ENCODE assay signal across 13 mouse cellular contexts in genomic region chr11:95012487-95012886, GRCm38 (mm10). TPM values are rescaled to one million over a fixed set of nuclear protein-coding genes. Genes with fewer than 3 reads are reported as not detected.
DNase-seq lines count a peak whose midpoint lies in the region; ATAC-seq and TF ChIP-seq lines count a peak whose summit lies in the region.
"Had no signal": no experiment of that assay in that cellular context is flagged by ENCODE, and none has a peak within 500 bp of the region (broad histone marks: within the 10 kb centered on the region; RNA-seq: fewer than 3 reads in every experiment).

No protein-coding gene starts in this region.

- H3K4me2 ChIP-seq in hindbrain, embryonic 12.5 days (replicated peaks), result peak overlapping the region; percentile 77
- peak overlapping the region; percentile 80 for H3K4me2 ChIP-seq in midbrain, embryonic 12.5 days (replicated peaks)

- H3K79me2 ChIP-seq in heart, adult 2 months (replicated peaks; ENCODE audit: control insufficient read depth, insufficient read depth, low read length), result no peaks in the 10 kb centered on the region

- peak overlapping the region; percentile 95 for H3K9ac ChIP-seq in hindbrain, embryonic 12.5 days
- H3K9ac ChIP-seq in midbrain, embryonic 12.5 days (replicated peaks), result peak overlapping the region; percentile 99; the same call in 1 of the 2 replicates
- no peak overlapping the region for H3K9ac ChIP-seq in heart, adult 2 months (ENCODE audit: low read depth, low read length)

- no peak for TF ChIP-seq EP300 in heart, adult 2 months (IDR thresholded peaks at IDR 0.05; ENCODE audit: insufficient read depth, low read depth, low read length)

- no peak for ATAC-seq in hindbrain, embryonic 12.5 days (ENCODE audit: low FRiP score)
- no peak for ATAC-seq in midbrain, embryonic 12.5 days (ENCODE audit: low FRiP score, low read depth)
- ATAC-seq in CD4-positive, CD25-positive, alpha-beta regulatory T cell, adult 4 months, result no peak

- no peak for TF ChIP-seq CTCF in heart, adult 2 months (IDR thresholded peaks at IDR 0.05)

- H3K27me3 ChIP-seq in heart, embryonic 10.5 days (ENCODE audit: insufficient read depth, poor library complexity, severe bottlenecking), result no peaks in the 10 kb centered on the region
- no peaks in the 10 kb centered on the region for H3K27me3 ChIP-seq in embryonic facial prominence, embryonic 10.5 days (replicated peaks; ENCODE audit: low read depth, poor library complexity, severe bottlenecking)
- H3K27me3 ChIP-seq in hindbrain, embryonic 12.5 days, result no peaks in the 10 kb centered on the region
- H3K27me3 ChIP-seq in midbrain, embryonic 12.5 days, result no peaks in the 10 kb centered on the region
- peaks cover 3% of the 10 kb centered on the region; the same call in 1 of the 2 replicates for H3K27me3 ChIP-seq in heart, adult 2 months (ENCODE audit: control insufficient read depth, insufficient read depth, low read length)

- H3K9me3 ChIP-seq in heart, embryonic 10.5 days, result no peaks in the 10 kb centered on the region
- no peaks in the 10 kb centered on the region for H3K9me3 ChIP-seq in embryonic facial prominence, embryonic 10.5 days
- H3K9me3 ChIP-seq in hindbrain, embryonic 12.5 days (replicated peaks), result no peaks in the 10 kb centered on the region
- H3K9me3 ChIP-seq in midbrain, embryonic 12.5 days, result no peaks in the 10 kb centered on the region

- peak overlapping the region; percentile 69 for H3K27ac ChIP-seq in heart, embryonic 10.5 days
- H3K27ac ChIP-seq in embryonic facial prominence, embryonic 10.5 days (replicated peaks), result peak overlapping the region; percentile 31; the same call in 1 of the 2 replicates
- peak overlapping the region; percentile 40; the same call in 1 of the 2 replicates for H3K27ac ChIP-seq in hindbrain, embryonic 12.5 days
- H3K27ac ChIP-seq in midbrain, embryonic 12.5 days (replicated peaks), result peak overlapping the region; percentile 76
- H3K27ac ChIP-seq in heart, adult 2 months, result no peak overlapping the region

- no peak overlapping the region for H3K4me3 ChIP-seq in heart, embryonic 10.5 days
- H3K4me3 ChIP-seq in embryonic facial prominence, embryonic 10.5 days, result peak overlapping the region; percentile 3; the same call in 1 of the 2 replicates
- peak overlapping the region; percentile 72 for H3K4me3 ChIP-seq in hindbrain, embryonic 12.5 days
- H3K4me3 ChIP-seq in midbrain, embryonic 12.5 days, result peak overlapping the region; percentile 85
- no peak overlapping the region for H3K4me3 ChIP-seq in heart, adult 2 months

- H3K4me1 ChIP-seq in heart, embryonic 10.5 days, result peaks cover 67% of the 10 kb centered on the region
- H3K4me1 ChIP-seq in embryonic facial prominence, embryonic 10.5 days, result peaks cover 59% of the 10 kb centered on the region
- H3K4me1 ChIP-seq in hindbrain, embryonic 12.5 days, result peaks cover 64% of the 10 kb centered on the region
- peaks cover 54% of the 10 kb centered on the region for H3K4me1 ChIP-seq in midbrain, embryonic 12.5 days
- H3K4me1 ChIP-seq in heart, adult 2 months (ENCODE audit: control insufficient read depth, insufficient read depth, low read length), result peaks cover 3% of the 10 kb centered on the region

- no peak for DNase-seq in heart, embryonic 10.5 days (ENCODE audit: low spot score)
- DNase-seq in heart, postnatal 25 days (ENCODE audit: low spot score), result no peak
- DNase-seq in embryonic facial prominence, embryonic 10.5 days (ENCODE audit: low spot score), result no peak
- no peak for DNase-seq in embryo, embryonic 9.5 days (ENCODE audit: extremely low spot score)
- DNase-seq in heart, adult 2 months, result no peak
- DNase-seq: gastrocnemius, postnatal 10 days had no signal

- intact Hi-C loops in heart, postnatal 25 days (cut with DNase I), result no loop called here
- intact Hi-C loops in heart, adult 2 months (cut with DNase I), result no loop called here

- 44% methylated on average over 3 of the region's 3 CpGs for WGBS in heart, embryonic 10.5 days
- WGBS in embryonic facial prominence, embryonic 10.5 days, result 50% methylated on average over 3 of the region's 3 CpGs
- WGBS in hindbrain, embryonic 12.5 days, result 39% methylated on average over 3 of the region's 3 CpGs
- 33% methylated on average over 3 of the region's 3 CpGs for WGBS in midbrain, embryonic 12.5 days
- WGBS in heart, adult 2 months, result 58% methylated on average over 3 of the region's 3 CpGs

- TF ChIP-seq POLR2A in heart, adult 2 months (IDR thresholded peaks at IDR 0.05; ENCODE audit: insufficient read depth, low read depth, low read length), result no peak

- peaks cover 23% of the 10 kb centered on the region; the same call in 1 of the 2 replicates for H3K36me3 ChIP-seq in heart, embryonic 10.5 days
- H3K36me3 ChIP-seq in embryonic facial prominence, embryonic 10.5 days (replicated peaks), result peaks cover 49% of the 10 kb centered on the region
- peaks cover 33% of the 10 kb centered on the region for H3K36me3 ChIP-seq in hindbrain, embryonic 12.5 days
- peaks cover 36% of the 10 kb centered on the region for H3K36me3 ChIP-seq in midbrain, embryonic 12.5 days
- H3K36me3 ChIP-seq in heart, adult 2 months (ENCODE audit: control insufficient read depth, insufficient read depth, low read length), result no peaks in the 10 kb centered on the region

RNA-seq across cellular contexts. Expression of gene Samd14, which starts 2.8 kb away (rescaled TPM):
- 15.1 and 18.8 TPM in 2 replicates for polyA plus RNA-seq in heart, embryonic 10.5 days (2016; fragmentation: Nextera tagmentation; extraction: Ambion mirVana)
- total RNA-seq in heart, postnatal 25 days (2021), result 1 to 10 TPM; 1.2 to 1.5 TPM
- polyA plus RNA-seq in embryonic facial prominence, embryonic 10.5 days (2016; fragmentation: Nextera tagmentation; extraction: Ambion mirVana), result 35.5 and 42.5 TPM in 2 replicates
- 94.6 and 106 TPM in 2 replicates for polyA plus RNA-seq in hindbrain, embryonic 12.5 days (2016; fragmentation: Nextera tagmentation; extraction: Ambion mirVana)
- polyA plus RNA-seq in midbrain, embryonic 12.5 days (2016; fragmentation: Nextera tagmentation; extraction: Ambion mirVana), result 93.5 and 100 TPM in 2 replicates
- under 1 TPM; 0.87 to 0.94 TPM for polyA plus RNA-seq in CD4-positive, CD25-positive, alpha-beta regulatory T cell, adult 4 months (2017; shearing (Covaris generic))
- 1 to 10 TPM; 1.2 to 1.7 TPM for total RNA-seq in heart, adult 2 months (2021)
- polyA plus RNA-seq in heart, adult 2 months (2012; rRNA removed), result 0.82 and 1.9 TPM in 2 replicates

RNA-seq across cellular contexts. Expression of gene Ppp1r9b, which starts 21.7 kb away (rescaled TPM):
- polyA plus RNA-seq in heart, embryonic 10.5 days (2016; fragmentation: Nextera tagmentation; extraction: Ambion mirVana), result 8.5 and 12.5 TPM in 2 replicates
- total RNA-seq in heart, postnatal 25 days (2021), result 10 to 100 TPM; 45.5 to 52.6 TPM
- 8.3 and 9.4 TPM in 2 replicates for polyA plus RNA-seq in embryonic facial prominence, embryonic 10.5 days (2016; fragmentation: Nextera tagmentation; extraction: Ambion mirVana)
- polyA plus RNA-seq in hindbrain, embryonic 12.5 days (2016; fragmentation: Nextera tagmentation; extraction: Ambion mirVana), result 16.8 and 18.5 TPM in 2 replicates
- 15.7 and 17.7 TPM in 2 replicates for polyA plus RNA-seq in midbrain, embryonic 12.5 days (2016; fragmentation: Nextera tagmentation; extraction: Ambion mirVana)
- 10 to 100 TPM; 18.1 to 21.7 TPM for polyA plus RNA-seq in CD4-positive, CD25-positive, alpha-beta regulatory T cell, adult 4 months (2017; shearing (Covaris generic))
- 10 to 100 TPM; 49.3 to 52.0 TPM for total RNA-seq in heart, adult 2 months (2021)
- 22.3 and 23.8 TPM in 2 replicates for polyA plus RNA-seq in heart, adult 2 months (2012; rRNA removed)

RNA-seq across cellular contexts. Expression of gene Pdk2, which starts 28.7 kb away (rescaled TPM):
- 27.4 and 41.1 TPM in 2 replicates for polyA plus RNA-seq in heart, embryonic 10.5 days (2016; fragmentation: Nextera tagmentation; extraction: Ambion mirVana)
- total RNA-seq in heart, postnatal 25 days (2021), result 100 to 1,000 TPM; 377 to 397 TPM
- polyA plus RNA-seq in embryonic facial prominence, embryonic 10.5 days (2016; fragmentation: Nextera tagmentation; extraction: Ambion mirVana), result 12.9 and 16.0 TPM in 2 replicates
- 22.5 and 25.6 TPM in 2 replicates for polyA plus RNA-seq in hindbrain, embryonic 12.5 days (2016; fragmentation: Nextera tagmentation; extraction: Ambion mirVana)
- 19.1 and 22.7 TPM in 2 replicates for polyA plus RNA-seq in midbrain, embryonic 12.5 days (2016; fragmentation: Nextera tagmentation; extraction: Ambion mirVana)
- 10 to 100 TPM in 1 of 2 experiments, 1 to 10 TPM in 1; 8.5 to 13.3 TPM for polyA plus RNA-seq in CD4-positive, CD25-positive, alpha-beta regulatory T cell, adult 4 months (2017; shearing (Covaris generic))
- total RNA-seq in heart, adult 2 months (2021), result 100 to 1,000 TPM; 393 to 479 TPM
- polyA plus RNA-seq in heart, adult 2 months (2012; rRNA removed), result 518 and 592 TPM in 2 replicates

RNA-seq across cellular contexts. Expression of gene Sgca, which starts 36.4 kb away (rescaled TPM):
- polyA plus RNA-seq in heart, embryonic 10.5 days (2016; fragmentation: Nextera tagmentation; extraction: Ambion mirVana), result 12.5 and 25.8 TPM in 2 replicates
- 100 to 1,000 TPM; 142 to 163 TPM for total RNA-seq in heart, postnatal 25 days (2021)
- polyA plus RNA-seq in embryonic facial prominence, embryonic 10.5 days (2016; fragmentation: Nextera tagmentation; extraction: Ambion mirVana), result 0.17 TPM in 1 of 2 replicates, not detected in the other
- 0.43 and 1.5 TPM in 2 replicates for polyA plus RNA-seq in hindbrain, embryonic 12.5 days (2016; fragmentation: Nextera tagmentation; extraction: Ambion mirVana)
- not detected in 2 replicates for polyA plus RNA-seq in midbrain, embryonic 12.5 days (2016; fragmentation: Nextera tagmentation; extraction: Ambion mirVana)
- not detected for polyA plus RNA-seq in CD4-positive, CD25-positive, alpha-beta regulatory T cell, adult 4 months (2017; shearing (Covaris generic))
- 100 to 1,000 TPM; 149 to 200 TPM for total RNA-seq in heart, adult 2 months (2021)
- polyA plus RNA-seq in heart, adult 2 months (2012; rRNA removed), result 1,109 and 1,504 TPM in 2 replicates
- total RNA-seq: common myeloid progenitor, adult 5-6 weeks; neutrophil, adult 5-6 weeks had no signal

RNA-seq across cellular contexts. Expression of gene Hils1, which starts 45.1 kb away (rescaled TPM):
- 0.22 TPM in 1 of 2 replicates, not detected in the other for polyA plus RNA-seq in heart, embryonic 10.5 days (2016; fragmentation: Nextera tagmentation; extraction: Ambion mirVana)
- total RNA-seq in heart, postnatal 25 days (2021), result not detected
- not detected in 2 replicates for polyA plus RNA-seq in embryonic facial prominence, embryonic 10.5 days (2016; fragmentation: Nextera tagmentation; extraction: Ambion mirVana)
- not detected in 2 replicates for polyA plus RNA-seq in hindbrain, embryonic 12.5 days (2016; fragmentation: Nextera tagmentation; extraction: Ambion mirVana)
- polyA plus RNA-seq in midbrain, embryonic 12.5 days (2016; fragmentation: Nextera tagmentation; extraction: Ambion mirVana), result not detected in 2 replicates
- not detected for polyA plus RNA-seq in CD4-positive, CD25-positive, alpha-beta regulatory T cell, adult 4 months (2017; shearing (Covaris generic))
- not detected for total RNA-seq in heart, adult 2 months (2021)
- 0.25 TPM in 1 of 2 replicates, not detected in the other for polyA plus RNA-seq in heart, adult 2 months (2012; rRNA removed)
- total RNA-seq: common myeloid progenitor, adult 5-6 weeks; gastrocnemius, postnatal 10 days; layer of hippocampus, adult 18-20 months; neutrophil, adult 5-6 weeks had no signal
- polyA plus RNA-seq: lung, embryonic 16.5 days had no signal

Comparison
In these comparisons a context has a peak if more than half of its experiments do, and no peak if none do; other contexts are left out.
1. RNA of gene Pdk2, which starts 28.7 kb away (polyA plus RNA-seq): 518 to 592 TPM in heart, adult 2 months; 27.4 to 41.1 TPM in heart, embryonic 10.5 days, 19.1 to 22.7 TPM in midbrain, embryonic 12.5 days, 22.5 to 25.6 TPM in hindbrain, embryonic 12.5 days, 12.9 to 16.0 TPM in embryonic facial prominence, embryonic 10.5 days and 8.5 to 13.3 TPM in CD4-positive, CD25-positive, alpha-beta regulatory T cell, adult 4 months; every median in the first group is over 10 times any median in the second.
2. H3K4me3 ChIP-seq: peak in embryonic facial prominence, embryonic 10.5 days (single experiment), hindbrain, embryonic 12.5 days (single experiment) and midbrain, embryonic 12.5 days (single experiment); none in heart, embryonic 10.5 days (single experiment) and heart, adult 2 months (single experiment).